Mouse (Mus musculus) retina, adult 2 months (tissue): ENCODE measurements around the gene Nadk.
"Not testable (repeated sequence)": the region's sequence is repeated elsewhere in the genome, so short reads cannot be mapped to it uniquely, and the experiment has no call there.

Source experiments
- DNase-seq: peaks from one replicate; pipeline ENCODE4 v3.0.0-alpha.2; 2012; ENCODE audit warnings: low read depth, low spot score

Nadk gene

DNA sequence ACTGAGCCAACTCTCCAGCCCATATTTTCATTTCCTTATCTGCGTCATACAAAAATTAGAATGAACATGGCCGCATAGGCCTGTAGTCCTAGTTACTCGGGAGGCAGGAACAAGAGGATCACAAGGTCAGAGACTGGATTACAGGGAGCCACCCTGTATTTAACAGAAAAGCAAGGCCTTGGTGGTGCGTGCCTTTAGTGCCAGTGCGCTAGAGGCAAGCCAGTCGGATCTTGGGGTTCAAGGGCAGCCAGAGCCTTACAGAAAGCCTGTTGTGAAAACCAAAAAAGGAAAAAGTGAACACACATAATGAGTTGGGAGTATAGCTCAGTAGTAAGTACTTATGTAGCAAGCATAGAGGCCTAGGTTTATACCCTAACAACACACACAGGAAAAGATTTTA, 7.6 kb downstream of the Nadk start:
- no peak for DNase-seq

DNA sequence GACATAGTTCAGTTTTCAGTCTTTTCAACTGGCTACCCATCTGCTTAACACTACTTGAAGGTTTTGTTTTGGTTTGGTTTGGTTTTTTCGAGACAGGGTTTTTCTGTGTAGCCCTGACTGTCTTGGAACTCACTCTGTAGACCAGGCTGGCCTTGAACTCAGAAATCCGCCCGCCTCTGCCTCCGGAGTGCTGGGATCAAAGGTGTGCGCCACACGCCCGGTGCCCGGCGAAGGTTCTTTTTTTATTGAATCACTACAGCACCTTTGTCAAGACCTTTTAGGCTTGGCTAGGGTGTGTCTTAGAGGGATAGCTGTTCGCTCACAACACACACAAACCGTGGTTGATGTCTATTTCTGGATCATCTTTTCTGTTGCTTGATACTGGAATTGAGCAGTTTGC, 8.1 kb downstream of the Nadk start:
- not testable (repeated sequence) for DNase-seq

DNA sequence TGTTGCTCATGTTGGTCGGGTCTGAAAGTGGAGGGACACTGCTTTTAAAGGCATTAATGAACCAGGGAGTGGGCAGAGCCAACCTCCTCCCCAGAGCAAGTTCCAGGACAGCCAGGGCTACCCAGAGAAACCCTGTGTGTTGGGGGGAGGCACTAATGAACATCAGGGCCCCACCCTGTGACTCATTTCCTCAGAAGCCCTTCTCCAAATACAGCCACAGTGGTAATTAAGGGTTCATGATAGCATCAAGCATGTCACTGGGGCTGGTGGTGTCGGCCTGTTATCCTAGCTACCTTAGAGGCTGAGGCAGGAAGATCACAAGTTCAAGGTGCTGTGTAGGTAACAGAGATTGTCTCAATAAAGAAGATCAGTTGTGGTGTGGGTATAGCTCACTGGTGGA, 9.3 kb downstream of the Nadk start:
- no peak for DNase-seq

DNA sequence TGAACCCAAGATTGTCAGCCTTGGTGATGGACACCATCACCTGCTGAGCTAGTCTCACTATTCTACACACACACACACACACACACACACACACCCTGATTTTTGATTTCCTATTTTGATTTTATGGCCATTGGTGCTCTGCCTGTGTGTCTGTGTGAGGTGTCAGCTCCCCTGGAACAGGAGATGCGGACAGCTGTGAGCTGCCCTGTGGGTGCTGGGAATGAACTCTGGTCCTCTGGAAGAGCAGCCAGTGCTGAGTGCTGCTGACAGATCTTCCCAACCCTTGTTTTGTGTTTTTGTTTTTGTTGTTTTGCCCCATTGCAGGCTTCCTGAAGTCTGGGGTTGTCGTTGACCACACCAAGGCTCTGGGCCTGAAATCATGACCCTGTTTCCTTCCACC, 11.0 kb downstream of the Nadk start:
- DNase-seq, result no peak

DNA sequence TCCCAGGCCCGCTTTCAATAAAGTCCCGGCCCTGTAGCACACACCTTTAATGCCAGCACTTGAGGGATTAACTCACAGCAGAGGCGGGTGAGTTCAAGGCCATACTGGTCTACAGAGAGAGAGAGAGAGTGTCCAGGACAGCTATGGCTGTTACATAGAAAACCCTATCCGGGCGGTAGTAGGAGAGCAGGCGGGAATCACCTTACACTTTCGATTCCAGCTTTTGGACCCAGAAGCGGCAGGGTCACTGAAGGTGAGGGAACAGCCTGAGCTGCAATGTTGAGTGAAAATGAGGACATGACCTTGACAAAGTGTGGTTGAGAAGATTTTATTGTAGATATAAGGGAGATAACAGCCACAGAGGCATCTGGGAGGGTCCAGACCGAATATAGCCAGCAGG, 11.7 kb downstream of the Nadk start:
- DNase-seq, result no peak

DNA sequence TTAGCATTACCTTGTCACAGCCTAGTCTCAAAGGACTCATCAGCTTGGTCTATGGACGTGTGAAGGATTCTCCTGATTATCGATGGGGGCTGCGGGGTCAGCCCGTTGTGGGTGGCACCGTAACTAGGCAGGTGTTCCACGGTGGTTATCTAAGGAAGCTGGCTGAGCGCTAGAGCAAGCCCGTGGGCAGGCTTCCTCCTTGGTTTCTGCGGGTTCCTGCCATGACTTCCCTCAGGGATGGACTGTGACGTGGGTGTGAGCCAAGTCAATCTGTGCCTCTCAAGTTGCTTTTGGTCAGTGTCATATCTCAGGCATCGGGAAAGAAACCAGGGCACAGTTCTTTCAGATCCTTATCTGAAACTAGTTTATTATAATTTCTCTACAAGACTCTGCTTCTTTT, 12.8 kb downstream of the Nadk start:
- no peak for DNase-seq

DNA sequence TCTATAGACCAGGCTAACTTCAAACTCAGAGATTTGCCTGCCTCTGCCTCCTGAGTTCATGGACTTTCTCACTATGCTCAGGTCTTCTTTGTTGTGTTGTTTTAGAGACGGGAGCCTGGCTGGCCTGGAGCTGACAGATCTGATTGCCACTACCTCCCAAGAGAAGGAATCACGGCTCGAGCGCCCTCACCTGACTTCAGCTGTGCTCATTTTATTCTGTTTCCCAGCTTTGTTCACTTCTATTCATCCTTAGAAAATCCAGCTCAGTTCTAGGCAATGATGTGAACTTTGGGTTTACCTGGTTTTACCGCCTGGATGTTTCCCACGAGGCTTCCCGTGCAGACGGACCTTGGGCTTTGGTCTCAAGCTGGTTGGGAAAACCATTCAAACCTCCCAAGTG, 13.3 kb downstream of the Nadk start:
- DNase-seq, result no peak

DNA sequence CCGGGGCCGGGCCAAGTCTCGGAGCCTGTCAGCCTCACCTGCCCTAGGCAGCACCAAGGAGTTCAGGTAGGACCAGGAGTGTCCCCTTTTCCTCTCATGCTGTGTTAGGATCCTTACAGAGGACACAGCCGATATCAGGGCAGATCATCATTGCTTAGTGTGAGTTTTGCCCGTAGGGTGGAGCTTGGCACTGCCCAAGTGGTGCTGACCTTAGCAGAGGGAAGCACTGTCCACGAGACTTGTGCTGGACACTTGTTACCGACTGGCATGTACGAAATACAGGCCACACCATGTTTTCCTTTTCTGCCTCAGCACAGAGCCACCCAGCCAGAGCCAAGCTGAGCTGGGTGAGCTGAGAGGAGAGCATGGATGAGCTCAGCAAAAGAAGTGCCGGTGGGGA, 15.0 kb downstream of the Nadk start:
- DNase-seq, result no peak

DNA sequence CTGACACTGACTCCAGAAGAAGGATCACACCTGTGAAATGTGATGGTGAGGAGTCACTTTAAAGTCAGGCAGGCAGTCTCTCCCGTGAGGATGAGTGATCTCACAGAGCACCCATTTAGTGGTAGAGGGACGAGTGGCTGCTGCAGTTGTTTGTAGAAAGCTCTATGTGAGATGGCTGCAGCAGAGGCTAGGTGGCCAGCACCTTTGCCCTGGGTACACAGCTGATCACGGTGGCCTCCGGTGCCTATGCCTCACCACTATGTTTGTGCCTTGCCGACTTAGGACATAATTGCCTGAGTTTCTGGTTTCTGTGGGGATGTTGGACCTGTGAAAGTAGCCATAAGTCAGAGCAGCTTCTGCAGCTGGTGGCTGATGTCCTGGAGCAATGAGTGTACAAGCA, 15.6 kb downstream of the Nadk start:
- DNase-seq, result no peak

DNA sequence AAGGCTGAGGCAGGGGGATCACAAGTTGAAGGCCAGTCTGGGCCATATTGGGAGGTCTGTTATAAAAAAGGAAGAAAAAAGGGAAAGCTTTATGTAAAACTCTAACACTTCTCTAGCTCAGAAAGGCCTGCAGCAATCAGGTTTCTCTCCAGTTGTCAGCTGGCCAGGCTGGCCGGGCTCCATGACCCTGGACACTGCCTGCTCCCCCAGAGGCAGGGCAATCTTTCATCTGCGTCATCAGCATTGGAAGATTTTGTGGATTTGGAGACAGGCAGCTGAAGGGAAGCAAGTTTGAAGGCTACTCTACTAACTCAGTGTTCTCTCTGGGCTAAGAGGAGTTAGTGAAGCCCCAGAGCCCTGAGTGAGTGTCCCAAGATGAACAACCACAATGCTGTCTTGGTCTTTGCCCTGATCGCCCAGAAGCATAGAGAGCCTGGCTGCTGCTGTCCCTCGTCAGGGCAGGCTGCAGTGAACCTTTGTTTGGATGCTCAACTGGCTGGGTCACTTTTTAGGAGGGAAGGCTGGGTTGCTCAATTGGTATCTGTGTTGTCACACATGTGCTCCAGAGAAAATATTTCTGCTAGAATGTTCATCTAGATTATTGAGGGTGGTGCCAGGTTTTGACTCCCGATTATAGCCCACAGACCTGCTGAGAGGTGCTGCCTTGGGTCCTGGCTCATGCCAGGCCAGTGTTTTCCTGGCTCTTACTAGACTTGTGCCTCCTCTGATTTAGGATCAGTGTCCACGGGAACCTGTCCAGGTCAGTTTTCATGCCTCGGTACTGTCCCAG, 16.4 kb downstream of the Nadk start:
- DNase-seq, result no peak

DNA sequence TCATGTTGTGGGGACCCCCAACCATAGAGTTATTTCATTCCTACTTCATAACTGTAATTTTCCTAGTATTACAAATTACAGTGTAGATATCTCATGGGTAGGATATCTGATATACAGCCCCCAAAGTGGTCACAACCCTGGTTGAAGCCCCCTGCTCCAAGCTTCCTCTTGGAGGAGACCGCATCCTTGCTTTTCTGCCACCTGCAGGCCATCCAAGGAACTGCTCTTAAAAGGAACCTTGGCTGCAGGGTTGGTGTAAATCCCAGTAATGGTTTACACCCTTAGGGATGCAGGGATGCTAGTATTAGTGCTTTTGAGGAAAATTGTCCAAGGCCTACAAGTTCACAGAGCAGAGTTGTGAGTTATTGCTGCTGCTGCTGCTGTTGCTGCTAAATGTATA, 18.2 kb downstream of the Nadk start:
- DNase-seq, result no peak

DNA sequence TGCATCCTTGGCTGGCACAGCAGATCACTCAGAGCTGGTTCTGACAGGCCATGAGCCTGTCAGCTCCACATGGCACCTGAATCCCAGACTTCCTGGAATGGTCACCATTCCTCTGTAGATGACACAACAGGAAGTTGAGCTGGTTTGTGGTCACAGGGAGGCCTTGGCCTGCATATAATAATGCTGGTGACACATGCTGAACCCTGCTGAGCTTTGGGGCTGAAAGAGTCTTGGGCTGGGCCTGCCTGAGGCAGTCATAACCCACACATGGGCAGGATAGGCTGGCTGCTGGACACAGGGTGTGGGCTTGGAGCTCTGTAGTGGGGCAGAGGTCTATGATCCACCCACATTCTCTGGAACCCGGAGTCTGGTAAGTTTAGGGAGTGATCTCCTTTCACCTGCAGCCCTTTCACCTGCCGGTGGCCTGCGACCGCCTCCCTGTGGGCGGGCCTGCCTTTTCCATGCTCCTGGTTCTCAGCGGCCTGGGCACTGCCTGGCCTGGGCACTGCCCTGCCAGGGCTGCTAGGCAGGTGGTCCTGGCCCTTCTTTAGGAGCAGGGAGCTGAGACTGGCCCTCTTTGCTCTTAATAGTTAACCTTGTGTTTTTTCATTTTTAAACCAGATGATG, 20.2 kb downstream of the Nadk start:
- DNase-seq, result no peak

DNA sequence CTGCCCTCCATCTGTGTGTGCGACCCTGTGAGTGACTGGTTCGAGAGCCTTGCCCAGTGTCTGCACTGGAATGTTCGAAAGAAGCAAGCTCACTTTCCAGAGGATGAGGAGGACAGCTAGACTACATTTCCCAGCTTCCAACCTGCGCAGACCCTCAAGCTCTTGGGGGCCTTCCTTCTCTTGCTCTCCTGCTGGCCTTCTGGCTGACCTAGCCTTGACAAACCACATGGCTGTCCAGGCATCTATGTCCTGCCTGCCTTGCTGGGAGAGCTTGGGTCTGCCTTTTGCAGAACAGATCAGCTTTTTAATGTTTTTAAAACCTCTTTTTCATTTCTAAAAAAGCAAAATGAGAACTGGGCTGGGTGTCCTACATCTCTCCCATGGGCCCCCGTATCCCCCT, 27.2 kb downstream of the Nadk start:
- DNase-seq, result no peak

DNA sequence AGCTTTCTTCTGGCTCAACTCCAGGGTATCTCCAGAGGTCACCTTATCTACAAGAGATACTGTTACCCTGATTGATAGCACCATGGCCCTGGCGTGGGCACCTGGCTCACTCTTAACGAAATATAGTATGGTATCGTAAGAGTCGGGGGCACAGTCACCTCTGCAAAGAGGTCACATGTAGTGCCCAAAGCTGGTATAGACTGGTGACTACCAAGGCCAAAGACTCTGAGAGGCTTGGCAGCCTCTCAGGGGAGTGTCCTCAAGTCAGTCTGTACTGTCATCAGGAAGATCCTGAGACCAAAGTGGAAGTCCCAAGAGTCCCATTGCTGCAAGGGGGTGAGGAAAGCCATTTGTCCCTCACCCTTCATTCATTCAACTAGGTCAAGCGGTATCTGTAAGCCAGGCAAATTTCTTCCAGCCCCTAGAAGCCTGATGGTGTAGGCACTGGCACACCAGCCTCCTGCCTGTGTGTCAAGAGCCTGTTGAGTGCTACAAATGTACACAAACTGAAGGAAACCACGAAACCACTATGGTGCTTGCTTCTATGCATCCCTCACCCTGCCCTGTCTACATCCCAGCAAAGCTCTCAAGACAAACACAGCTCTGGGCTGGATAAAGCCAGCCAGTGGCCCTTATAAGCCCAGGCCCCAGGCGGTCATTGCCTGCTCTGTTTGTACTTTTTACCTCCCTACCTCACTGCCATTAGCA, 29.0 kb downstream of the Nadk start:
- no peak for DNase-seq

DNA sequence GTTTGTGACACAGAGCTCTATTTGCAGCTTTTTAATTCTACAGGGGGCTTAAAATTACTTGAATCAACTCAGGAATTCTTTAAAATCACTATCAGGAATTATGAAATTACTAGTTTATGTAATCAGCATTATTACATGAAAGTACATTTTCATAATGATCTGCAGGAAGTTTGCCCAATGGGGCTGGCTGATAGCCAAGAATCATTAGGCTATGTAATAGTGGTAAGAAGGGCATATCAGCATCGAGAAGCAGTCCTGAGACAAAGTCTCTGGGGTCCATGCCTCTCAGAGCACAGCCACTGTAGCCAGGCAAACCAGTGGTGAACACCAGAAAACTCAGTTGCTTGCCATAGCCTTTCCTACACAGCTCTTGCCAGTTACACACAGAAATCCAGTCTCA, 31.6 kb downstream of the Nadk start:
- DNase-seq, result no peak

DNA sequence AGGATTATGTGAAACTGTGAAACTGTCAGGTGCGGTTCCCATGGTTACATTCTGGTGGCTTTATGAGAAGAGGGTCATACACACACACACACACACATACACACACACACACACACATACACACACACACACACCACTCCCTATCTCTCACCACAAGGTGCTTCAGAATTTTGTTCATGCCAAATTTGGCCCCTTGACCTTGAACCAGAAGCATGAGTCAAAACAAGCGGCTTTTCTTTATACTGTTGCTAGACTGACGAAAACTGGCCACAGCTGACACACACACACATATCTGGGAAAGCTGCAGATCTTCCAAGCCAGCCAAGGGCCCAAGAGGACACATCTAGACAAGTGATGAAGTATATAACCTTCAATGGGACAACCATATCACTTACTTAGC, 33.6 kb downstream of the Nadk start:
- DNase-seq, result no peak

DNA sequence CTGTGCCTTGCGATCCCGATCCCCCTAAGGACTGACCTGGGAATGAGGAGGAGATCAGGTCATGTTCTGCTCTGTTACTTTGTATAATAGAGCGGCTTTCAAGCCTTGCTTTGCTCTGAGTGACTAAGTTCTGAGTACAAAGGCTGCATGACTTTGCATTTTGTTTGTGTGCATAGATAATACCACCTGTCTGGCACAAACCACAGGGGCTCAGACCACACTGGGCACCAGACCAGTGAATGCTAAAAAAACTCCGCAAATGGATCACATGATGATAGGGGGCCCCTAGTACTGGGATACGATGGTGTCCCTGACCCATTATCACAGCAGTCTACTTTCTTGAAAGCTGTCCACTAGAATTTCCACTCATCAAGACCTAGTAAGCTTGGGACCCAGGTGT, 34.4 kb downstream of the Nadk start:
- DNase-seq, result no peak

DNA sequence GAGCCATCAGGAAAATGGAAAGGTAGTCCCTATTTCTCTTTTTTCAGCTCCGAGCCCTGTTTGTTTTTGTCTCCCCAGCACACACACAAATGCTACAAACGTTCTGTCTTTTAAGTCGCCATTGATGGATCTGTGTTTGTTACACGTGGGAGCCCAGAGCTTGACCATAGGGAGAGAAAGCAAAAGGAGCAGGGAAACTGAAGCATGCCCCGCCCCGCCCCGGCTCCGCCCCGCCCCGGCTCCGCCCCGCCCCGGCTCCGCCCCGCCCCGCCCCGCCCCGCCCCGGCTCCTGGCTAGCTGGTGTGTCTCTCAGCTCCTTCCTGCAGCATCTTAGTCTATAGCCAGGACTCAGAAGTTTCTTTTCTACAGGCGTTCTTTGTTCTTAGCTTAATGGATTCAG, 36.4 kb downstream of the Nadk start:
- no peak for DNase-seq

DNA sequence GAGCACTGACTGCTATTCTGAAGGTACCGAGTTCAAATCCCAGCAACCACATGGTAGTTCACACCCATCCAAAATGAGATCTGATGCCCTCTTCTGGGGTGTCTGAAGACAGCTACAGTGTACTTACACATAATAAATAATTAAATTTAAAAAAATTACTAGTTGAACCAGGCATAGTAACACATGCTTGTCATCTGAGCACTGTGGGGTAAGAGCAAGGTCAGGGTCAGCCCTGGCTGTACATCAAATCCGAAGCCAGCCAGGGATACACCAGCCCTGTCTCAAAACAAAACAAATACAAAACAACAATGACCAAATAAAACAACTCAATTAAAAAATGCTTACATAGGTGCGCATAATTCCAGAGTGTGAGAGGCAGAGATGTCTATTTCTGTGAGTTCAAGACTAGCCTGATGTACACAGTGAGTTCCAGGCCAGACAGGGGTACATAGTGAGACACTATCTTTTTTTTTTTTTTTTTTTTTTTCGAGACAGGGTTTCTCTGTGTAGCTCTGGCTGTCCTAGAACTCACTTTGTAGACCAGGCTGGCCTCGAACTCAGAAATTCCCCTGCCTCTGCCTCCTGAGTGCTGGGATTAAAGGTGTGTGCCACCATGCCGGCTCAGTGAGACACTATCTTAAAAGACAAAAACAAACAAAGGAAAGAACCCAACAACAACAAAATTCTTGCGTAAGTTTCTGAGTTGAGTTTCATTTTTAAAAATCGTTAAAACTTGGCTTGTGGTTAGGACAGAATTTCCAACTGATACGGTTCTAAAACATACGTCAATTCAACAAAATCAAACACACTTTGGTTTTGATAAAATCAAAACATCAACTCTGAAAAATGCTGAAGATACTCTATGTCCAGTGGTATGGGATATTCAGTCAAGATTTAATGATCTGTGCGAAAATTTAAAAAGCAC, 38.0 kb downstream of the Nadk start:
- no peak for DNase-seq

DNA sequence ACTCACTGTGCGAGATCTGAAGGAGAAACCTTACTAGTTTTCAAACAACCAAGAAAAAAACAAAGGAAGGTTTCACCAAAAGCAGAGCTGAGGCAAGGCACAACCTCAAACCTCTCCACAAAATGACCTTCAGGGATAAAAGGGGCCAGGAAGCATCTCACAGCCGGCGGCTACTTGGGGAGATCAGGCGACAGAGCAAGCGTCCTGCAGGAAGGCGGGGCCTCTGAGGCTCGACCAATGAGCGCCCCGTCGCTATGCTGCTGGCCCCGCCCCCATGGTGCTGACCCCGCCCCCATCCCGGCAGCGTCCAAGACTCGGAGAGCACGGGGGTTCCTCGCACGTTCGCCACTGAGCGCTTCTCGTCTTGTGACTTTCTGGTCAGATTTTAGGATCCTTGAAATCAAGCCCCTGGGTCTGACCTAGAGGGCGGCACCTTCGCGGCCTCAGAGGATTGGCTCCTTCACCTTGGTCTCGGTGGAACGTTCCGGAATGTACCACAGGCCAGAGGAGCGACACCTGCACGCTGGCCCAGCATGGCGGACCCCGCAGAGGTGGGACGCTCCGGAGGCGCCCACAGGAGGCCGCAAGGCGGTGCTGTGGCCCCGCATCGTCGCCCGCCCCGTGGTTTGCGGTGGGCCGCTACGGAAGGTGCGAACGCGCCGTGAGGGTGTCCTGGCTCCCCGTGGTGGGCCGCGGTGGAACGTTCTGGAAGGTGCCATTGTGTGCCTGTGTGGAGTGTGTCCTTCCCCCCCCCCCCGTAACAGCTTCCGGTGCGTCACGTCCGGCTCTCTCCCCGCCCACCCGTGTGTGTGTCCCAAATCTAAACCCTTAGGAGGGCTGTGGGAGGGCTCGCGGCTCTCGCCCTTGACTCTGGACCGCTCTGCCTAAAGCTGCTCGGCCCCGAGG, 39.2 kb downstream of the Nadk start, which contains the start of gene Slc35e2:
Slc35e2 (plus strand) TSS at position 326 of the 906 bp plus-strand sequence.
- peak; percentile 93 for DNase-seq

DNA sequence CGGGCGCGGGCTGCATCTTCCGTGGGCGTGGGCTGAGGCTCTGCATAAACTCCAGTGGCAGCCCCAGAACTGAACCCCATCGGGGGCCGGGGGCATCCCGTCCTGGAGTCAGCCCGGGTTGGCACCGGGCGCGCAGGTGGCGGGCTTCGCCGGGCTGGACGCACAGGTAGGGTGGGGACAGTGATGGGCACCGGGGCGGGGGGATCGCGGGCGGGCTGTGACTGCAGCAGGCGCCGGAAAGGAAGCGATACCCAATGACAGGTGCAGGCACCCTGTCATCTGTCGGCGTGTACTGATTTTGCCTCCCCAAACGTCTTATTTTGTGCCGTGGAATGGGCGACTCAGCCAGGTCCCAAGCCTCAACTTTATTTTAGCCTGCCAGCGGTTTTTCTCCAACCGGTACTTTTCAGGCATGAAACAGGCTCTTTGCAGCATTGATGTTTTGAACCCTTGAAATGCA, 39.8 kb downstream of the Nadk start:
- DNase-seq, result no peak
